Mouse (Mus musculus) left cerebral cortex, adult 11 months (tissue): ENCODE results near the gene Spr.
"Not testable (repeated sequence)": the region's sequence is repeated elsewhere in the genome, so short reads cannot be mapped to it uniquely, and the experiment has no call there.

Experiments
- DNase-seq: peaks from one replicate; pipeline ENCODE4 v3.0.0; 2022; ENCODE audit warnings: low spot score

The Spr gene

GRCm38 (mm10) chr6:85137217-85138035 lies at the start of gene Spr:
Spr (minus strand) TSS chr6:85137766.
- peak; percentile 70 for DNase-seq

GRCm38 (mm10) chr6:85186744-85187059 lies 49.1 kb upstream of the Spr start:
- DNase-seq, result no peak

GRCm38 (mm10) chr6:85186033-85186743 lies 48.6 kb upstream of the Spr start:
- no peak for DNase-seq

- no peak for DNase-seq
Measured at GRCm38 (mm10) chr6:85183951-85184350, 46.4 kb upstream of the Spr start.

GRCm38 (mm10) chr6:85180036-85180435 lies 42.5 kb upstream of the Spr start:
- DNase-seq, result no peak

- DNase-seq, result no peak
Measured at GRCm38 (mm10) chr6:85179569-85179968, 42.0 kb upstream of the Spr start.

- no peak for DNase-seq
Measured at GRCm38 (mm10) chr6:85165440-85165921, 27.9 kb upstream of the Spr start.

GRCm38 (mm10) chr6:85160201-85160923 lies 22.8 kb upstream of the Spr start:
- DNase-seq, result peak; percentile 53

GRCm38 (mm10) chr6:85159092-85159760 lies 21.7 kb upstream of the Spr start:
- not testable (repeated sequence) for DNase-seq

- DNase-seq, result not testable (repeated sequence)
Measured at GRCm38 (mm10) chr6:85158040-85158804, 20.7 kb upstream of the Spr start.

GRCm38 (mm10) chr6:85156551-85156950 lies 19.0 kb upstream of the Spr start:
- not testable (repeated sequence) for DNase-seq

GRCm38 (mm10) chr6:85154861-85155528 lies 17.4 kb upstream of the Spr start:
- no peak for DNase-seq

- peak; percentile 68 for DNase-seq
Measured at GRCm38 (mm10) chr6:85153970-85154540, 16.5 kb upstream of the Spr start.

GRCm38 (mm10) chr6:85150386-85150785 lies 12.8 kb upstream of the Spr start:
- DNase-seq, result no peak

- no peak for DNase-seq
Measured at GRCm38 (mm10) chr6:85147636-85148035, 10.1 kb upstream of the Spr start.

- no peak for DNase-seq
Measured at GRCm38 (mm10) chr6:85144466-85144865, 6.9 kb upstream of the Spr start.

- DNase-seq, result not testable (repeated sequence)
Measured at GRCm38 (mm10) chr6:85141013-85141412, 3.4 kb upstream of the Spr start.

GRCm38 (mm10) chr6:85139534-85139933 lies 2.0 kb upstream of the Spr start:
- DNase-seq, result no peak

GRCm38 (mm10) chr6:85136784-85137183 lies 782 bp downstream of the Spr start:
- DNase-seq, result not testable (repeated sequence)

GRCm38 (mm10) chr6:85132794-85133193 lies 4.8 kb downstream of the Spr start:
- DNase-seq, result not testable (repeated sequence)
